Mouse (Mus musculus) urinary bladder, postnatal 4 days (tissue): ENCODE data around the gene Hpse2.
A peak's percentile ranks its signal among the peaks of the same experiment; 100 is the strongest.

Source experiments
- DNase-seq, 2 experiments: peaks; one replicate each; pipeline ENCODE4 v3.0.0; 2021 to 2022; ENCODE audit warnings: low spot score in 2 of 2

Hpse2 gene

DNA sequence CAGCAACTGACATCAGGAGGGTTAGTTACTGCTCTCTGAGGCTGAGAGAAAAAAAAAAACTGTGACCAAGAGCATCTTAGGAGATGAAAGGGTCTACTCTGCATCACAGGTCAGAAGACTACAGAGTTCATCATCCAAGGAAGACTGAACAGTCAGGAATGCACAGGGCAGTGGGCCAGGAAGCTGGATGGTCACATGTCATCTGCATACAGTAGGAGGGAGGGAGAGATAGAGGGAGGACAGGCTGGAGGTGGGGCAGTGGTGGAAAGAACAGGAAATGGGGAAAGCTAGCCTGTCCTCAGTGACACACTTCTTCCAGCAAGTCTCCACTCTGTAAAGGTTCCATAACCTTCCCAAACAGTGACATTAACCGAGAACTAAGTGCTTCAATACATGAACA, 423.0 kb downstream of the Hpse2 start:
- no peak for DNase-seq

DNA sequence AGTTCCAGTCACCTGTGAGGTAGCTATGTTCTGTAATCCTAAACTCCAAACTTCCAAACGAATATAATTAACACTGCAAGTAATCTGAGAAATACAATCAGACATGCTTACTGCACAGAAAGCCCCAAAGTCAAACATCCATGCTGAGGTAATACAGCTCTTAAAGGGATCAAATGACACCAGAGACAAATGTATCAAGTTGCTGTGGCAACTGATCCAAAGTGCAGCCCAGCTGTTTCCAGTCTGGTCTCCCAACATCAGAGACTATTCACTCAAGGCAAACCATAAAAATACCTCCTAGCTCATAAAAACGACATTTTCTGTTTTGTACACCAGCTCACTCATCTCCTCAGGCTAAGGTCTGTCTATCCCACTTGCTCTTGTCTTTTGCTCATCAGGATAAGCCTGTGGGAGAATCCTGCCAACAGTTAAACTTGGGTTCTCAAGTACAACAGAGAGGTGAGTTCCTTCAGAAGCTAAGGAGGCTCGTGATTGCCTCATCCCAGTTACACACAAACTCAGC, 440.0 kb downstream of the Hpse2 start:
- no peak for DNase-seq

DNA sequence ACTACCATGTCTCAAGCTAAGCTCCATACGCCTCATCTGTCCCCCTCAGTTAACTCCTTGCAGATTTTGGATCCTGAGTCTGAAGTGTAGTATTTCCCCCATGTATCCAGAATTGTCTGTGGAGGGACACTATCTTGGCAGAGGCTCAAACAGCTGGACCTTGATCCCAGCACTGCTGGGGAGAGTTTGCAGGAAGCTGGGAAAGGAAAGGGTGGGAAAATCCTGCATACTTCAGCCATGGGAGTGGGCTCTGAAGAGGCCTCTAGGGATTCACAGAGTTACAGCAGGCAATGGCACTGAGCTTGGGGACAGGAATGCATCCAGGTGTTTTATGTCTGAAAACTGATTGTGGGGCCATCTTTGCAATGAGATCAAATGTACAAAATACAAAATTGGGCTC, 450.6 kb downstream of the Hpse2 start:
- DNase-seq, result no peak

DNA sequence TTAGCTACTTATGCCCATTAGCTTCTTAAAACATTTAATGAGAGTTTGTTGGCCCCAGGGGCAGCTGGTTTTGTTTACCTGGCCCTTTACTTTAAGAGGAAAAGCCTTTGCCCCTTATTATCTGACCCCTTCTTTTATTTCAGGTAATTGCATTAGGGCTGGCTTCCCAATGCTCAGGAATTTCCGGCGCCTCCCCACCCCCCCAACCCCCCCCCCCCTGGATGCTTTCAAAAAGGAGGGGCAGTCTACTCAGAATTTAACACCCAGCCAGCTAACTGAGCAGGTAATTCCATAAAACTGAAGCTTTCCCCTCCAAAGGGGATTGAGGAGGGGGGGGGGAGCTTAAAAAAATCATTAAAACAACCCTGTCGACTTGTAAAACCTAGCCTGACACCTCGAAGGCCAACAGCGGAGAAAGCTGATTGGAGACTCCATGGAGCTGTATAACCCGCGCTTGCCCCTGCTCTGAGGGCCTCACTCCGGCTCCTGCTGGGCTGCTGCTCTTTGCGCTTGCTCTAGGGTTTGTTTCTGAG, 451.4 kb downstream of the Hpse2 start:
- no peak for DNase-seq

DNA sequence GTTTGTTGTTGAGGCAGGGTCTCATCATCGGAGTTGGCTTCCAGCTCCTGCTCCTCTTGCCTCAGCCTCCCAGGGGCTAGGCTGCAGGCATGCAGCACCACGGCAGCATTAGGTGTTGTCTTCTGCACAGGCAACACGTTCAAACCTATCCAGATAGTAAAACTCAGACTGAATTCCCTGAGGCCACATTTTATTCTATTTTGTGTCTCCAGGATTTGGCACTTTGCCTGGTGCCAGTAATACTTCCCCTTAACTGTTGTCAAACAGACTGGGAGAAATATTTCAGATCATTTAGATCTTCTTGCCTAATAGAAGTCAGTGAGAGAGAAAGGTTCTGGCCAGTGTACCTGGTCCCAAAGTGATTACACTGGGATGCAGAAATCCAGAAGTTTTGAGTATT, 458.5 kb downstream of the Hpse2 start:
- no peak for DNase-seq

DNA sequence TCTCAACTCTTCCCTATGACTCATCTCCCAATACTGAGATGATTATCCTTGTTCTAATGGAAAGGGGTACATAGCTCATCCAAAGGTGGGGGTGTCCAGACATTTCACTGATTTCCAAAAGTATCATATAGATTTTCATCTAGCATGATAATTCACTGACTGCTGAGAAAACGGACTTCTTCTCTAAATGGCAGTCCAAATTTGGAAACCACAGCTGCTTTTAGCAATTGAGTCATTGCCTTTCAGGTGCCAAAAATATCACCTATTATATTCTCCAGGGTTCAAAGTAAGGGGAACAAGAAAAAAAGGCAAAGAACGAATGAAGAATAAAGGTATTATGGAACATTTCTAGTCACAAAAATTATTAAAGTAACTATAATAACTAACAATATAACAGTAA, 459.9 kb downstream of the Hpse2 start:
- no peak for DNase-seq

DNA sequence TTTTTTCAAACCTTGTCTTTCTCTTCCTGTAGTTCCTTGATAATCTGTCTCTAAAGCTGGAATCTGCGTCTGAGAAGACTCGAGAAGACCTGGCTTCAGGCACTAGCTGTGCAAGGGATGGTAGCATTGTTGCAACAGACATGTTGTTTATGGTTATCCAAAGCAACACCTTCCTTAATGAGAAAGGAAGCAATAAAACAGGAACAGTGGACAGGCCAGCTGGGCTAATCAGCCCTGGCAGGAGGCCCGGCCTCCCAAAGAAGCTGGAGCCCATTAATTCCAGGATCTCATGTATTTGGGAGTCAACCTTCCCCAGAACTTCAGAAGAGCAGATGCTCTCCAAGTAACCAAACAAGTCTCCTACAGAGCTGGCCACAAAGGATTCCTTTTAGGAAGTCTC, 465.5 kb downstream of the Hpse2 start:
- peak in 1 of 2 experiments; percentile 39 for DNase-seq

DNA sequence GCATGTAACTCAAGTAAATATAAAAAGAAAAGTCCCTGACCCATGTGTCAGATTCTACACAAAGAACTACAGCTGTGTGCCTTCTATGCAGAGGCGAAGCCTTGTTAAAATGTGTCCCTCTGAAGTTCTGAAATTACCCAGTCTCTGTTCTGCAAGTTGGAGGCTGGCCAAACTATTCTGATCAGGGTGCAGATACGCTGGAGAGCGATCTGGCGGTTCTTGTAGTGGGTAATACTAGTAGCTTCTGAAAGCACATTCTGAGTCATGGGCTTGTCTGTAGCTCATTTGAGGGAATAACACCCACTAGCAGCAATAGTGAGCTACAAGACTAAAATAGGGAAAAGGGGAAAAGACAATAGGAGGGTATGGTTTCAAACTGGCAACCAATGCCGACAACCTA, 474.5 kb downstream of the Hpse2 start:
- peak in 1 of 2 experiments; percentile 24 for DNase-seq

DNA sequence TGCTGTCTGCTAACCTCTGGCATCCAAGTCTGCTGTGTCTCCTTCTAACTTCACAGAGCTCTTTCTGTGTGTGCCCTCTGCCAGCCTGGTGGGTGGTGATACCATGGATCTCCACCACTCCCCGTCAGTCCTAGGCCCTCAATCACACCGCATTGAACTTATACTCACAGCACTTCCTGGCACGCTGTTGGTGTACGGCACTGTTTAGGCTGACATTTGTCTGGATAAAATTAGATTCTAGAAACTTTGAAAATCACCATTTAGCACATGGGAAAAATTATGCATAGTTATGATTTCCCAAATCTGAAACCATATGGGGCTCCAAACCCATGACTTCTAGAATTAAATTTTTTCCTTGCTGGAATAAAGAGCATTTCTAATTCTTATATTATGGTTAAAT, 478.4 kb downstream of the Hpse2 start:
- DNase-seq, result no peak

DNA sequence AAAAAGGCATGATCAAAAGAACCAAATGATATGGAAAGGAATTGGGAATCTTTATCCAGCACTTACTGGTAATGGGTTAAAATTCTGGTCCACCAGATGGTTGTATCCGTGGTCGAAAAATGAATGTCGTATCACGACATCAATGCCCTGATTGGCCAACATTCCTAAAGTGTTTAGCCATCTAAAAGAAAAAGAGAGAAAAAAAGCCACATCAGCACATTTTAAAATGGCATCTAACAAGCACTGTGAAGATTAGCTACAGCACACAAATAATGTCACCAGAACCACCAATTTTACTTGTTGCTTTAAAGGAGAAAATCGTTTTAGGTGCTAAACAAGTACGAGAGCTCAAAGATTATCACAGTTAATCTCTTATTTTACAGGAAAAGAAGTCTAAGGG, 479.6 kb downstream of the Hpse2 start:
- no peak for DNase-seq

DNA sequence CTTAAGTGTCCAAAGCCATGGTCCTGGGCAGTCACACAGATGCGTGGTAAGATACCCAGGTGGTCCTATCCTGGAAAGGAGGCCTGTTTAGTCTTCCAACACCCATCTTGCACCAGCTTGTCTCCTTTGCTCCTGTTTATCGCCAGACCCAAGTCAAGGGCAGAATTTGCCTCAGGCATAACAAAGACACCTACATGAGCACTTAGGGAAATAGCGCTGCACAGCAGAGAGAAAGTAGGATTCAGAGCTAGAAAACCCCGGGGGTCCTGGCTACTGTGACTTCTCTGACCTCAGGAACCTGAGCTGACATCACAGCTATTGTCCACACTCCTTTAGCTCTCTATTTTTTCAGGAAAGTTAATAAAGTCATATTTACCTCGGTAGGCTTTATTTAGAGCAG, 481.8 kb downstream of the Hpse2 start:
- DNase-seq, result no peak

DNA sequence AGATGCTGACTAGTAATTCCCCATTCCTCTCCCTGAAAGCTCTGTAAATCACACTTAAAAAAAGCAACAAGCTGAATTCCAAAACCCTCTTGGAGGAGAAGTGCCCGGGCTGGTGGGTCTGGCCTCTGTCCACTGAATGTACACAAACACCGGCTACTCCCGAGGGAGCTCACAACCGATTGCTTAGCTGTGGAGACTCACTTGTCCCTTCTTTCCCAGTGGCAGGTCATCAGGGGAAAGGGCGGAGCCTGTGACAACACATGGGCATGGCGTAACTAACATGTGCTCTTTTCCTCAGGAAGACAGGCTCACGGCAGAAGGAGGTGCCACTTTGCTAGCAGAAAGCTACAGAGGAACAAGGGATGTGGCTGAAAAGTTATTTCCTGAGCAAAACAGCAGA, 483.4 kb downstream of the Hpse2 start:
- no peak for DNase-seq

DNA sequence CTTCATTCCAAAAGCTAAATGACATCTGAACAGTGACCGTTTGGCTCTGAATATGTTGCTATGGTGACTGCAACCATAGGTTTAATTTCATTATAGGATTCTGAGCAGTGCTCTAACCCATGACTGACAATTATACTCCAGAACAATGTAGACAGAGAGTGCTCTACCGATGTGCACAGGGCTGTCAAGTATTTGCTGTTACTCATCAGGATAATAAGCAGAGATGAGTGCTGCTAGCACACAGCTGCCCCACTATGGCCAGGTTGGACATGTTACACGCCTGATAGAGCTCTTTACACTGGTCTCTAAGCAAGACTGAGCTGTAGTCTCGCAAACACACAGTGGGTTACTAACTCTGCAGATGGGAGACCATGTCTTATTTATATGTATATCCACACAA, 483.9 kb downstream of the Hpse2 start:
- no peak for DNase-seq

DNA sequence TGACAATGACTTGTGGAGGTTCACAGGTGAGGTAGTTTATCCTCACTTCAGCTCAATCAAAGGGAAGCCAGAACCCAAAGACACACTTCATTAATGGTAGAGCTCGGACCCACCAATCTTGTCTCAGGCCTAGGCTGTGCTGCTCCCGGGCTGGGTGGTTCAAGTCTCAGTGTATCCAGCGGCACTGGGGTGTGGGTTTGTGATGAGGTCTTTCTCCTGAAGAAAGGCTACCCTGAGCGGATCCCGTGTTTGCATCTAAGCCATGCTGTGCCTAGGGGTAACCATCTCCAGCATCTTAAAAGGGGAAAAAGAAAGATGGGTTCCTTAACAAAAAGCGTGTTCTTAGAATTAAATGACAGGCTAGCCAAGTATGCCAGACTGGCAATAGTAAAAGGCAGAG, 484.3 kb downstream of the Hpse2 start:
- no peak for DNase-seq

DNA sequence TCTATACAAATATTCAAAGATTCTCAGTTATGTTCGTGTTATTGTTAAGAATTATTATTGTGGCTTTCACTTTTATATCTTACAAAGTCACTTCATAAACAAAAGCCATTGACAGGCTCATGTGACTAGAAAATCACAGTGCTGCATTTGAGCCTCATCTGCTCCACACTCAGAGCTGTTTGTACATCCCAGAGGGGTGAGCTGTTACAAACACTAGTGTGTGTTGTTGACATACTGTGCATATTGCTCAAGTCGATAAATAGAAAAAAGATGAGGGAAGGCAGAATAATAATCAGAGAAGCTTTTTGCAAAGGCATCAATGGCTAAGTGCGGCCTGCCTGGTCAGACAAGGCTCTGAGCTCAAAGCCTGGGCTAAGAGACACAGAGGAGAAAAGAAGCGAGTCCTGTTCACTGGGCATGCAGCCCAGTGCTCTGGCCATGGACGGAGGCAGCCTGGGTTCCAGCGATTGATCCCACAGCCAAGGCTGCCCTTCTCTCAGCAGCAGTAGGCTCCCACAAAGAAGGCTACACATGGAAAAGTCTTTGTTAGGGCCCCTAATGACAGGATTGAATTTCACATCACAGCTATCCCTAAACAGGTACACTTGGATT, 485.6 kb downstream of the Hpse2 start:
- no peak for DNase-seq

DNA sequence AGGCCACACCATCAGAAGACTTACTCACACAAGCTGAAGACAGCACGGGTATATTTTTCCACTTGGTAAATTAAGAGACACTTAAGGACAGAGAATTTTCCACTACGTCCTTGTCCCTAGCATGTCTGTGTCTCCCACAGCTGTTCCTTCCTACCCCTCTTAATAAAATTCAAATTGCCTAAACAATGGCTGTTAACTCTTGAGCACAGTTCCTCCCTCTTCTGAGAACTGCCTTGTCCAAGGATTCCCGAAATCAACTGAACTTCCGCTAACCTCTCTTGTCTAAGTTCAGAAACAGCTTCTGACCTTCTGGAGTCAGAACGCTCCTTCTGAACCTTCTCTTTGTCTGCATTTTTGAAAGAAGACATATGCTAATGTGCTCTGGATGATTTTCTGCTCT, 496.6 kb downstream of the Hpse2 start:
- no peak for DNase-seq

DNA sequence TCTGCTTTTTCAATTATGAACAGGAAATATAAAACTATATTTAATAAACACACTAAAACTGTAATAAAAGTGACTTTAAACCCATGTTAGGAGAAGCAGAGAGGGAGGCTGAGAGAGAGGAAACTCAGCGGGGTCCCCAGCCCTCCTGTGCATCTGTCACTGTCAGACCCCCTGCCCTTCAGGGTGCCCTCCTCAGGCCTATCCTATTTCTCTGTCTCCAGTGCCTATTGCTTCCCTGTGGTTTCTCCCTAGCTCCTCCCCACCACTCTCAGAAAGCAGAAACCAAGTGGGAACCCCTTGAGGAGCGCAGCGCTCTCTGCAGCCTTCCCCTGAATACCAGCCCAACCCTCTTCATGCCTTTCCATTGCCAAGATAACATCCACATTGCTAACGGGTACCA, 510.5 kb downstream of the Hpse2 start:
- no peak for DNase-seq

DNA sequence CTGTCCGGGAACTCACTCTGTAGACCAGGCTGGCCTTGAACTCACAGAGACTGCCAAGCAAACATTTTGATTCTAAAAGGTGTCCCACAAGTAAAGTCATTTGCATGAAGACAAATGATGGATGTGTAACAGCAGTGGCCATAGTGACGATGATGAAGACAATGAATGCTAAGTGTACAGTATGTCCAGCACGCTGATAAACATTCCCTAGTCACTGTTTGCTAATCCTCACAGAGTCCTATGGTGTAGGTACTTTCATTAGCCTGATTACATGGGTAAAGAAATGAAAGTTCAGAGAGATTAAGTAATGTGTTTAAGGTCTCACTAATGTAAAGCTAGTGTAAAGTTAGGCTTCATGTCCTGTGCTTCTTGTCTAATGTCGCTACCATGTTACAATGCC, 511.6 kb downstream of the Hpse2 start:
- DNase-seq, result no peak

DNA sequence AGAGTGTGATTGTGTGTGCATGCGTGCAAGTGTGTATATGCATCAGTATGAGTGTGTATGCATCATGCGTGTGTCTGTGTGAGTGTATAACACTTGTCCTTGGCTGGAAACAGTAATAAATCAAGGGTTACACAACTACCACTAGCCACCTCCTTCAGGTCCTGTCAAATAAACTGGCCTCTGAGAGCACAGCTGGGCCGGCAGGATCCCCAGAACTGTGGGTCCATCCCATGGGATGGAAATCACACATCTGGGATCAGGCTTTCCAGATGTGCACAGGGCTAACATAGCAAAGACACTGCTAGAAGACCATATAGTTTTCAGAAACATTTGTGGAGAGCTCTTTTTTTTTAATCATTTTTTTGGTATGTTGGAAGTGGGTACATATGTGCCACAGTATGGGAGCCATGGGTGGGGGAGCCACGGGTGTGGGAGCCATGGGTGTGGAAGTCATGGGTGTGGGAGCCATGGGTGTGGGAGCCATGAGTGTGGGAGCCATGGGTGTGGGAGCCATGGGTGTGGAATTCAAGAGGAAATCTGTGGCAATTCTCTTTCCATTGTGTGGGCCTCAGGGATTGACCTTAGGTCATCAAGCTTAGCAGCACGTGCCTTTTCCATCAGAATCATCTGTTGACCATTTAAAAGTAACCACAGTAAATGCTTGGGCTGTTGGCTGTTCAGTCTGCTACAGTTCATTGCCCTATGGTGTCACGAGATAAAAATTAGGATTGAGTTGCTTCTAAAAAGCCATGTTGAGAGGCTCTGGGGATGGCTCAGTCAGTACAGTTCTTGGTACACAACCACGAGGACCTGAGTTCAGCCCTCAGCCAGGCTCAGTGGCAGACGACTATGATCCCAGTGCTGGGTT, 518.3 kb downstream of the Hpse2 start:
- DNase-seq, result no peak

DNA sequence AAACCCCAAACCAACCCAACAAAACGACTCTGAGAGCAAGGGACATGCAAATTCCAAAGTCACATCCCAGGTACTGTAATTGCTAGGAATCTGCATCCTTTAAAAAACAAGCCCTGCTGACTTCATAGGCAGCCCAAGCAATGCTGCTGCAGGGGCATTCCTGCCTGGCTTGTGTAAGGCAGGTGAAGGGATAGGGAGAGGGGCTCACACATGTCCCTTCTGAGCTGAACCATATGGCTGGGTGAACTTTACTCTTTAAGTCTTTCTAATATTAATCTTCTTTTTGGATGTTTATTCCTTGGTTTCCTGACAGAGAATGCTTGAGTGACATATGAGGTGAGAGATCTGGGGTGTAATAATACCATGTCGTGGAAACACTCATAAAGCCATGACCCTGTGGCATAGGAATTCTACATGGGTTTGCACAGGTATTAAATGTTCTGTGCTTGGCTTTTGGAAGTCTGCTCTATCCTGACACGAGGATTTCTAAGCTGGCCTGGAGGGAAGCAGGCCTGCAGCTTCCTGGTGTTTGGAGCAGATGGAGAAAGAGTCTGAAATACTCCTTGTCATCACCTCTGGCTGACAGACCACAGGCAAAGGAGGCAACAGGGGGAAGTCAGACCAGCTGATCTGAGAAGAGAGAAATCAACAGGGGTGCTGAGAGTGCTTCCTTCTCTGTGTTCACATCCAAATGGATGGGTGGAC, 519.0 kb downstream of the Hpse2 start:
- DNase-seq, result no peak

DNA sequence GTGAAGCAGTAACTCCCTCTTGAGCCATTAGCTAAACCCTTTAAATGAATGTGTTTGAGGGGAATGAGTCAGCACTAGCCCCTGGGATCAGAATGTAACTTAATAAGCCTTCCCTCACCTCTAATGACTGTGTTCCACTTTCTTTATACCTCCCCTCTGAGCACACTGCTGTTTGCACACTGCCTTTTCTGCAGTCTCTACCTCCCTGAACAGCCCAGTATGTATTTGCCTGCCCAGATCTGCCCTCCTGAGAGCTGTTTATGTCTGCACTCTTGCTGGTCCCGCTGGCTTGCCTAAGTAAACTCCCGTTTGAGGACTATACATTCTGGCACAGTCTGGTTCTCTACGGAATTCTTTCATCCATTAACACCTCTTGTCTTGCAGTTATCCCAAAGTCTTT, 525.1 kb downstream of the Hpse2 start:
- DNase-seq, result no peak

DNA sequence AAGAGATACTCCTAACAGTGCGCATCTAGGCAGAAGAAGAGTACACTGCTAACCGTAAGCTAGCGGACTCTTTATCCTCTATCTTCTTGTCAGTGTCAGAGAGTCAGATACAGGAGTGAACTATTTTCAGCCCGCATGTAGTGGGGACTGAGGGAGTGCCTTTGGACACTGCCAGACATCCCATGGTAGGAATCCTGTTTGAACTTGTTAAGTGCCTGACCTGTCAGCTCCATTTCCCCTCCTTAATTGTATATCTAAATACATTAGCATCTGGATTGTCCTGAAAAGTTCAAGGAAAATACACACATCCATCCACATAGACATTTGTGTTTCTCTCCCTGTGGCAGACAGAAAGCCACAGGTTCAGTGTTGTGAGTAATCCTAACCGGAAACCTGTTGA, 531.1 kb downstream of the Hpse2 start:
- no peak for DNase-seq
